Mouse (Mus musculus) kidney, adult 2 months (tissue): ENCODE data around the gene Ranbp10. TPM values are rescaled to one million over a fixed set of nuclear protein-coding genes. Genes with fewer than 3 reads are reported as not detected.
A peak's percentile ranks its signal among the peaks of the same experiment; 100 is the strongest.

Experiments used
- DNase-seq: peaks from one replicate; pipeline ENCODE4 v3.0.0; 2021
- H3K27ac ChIP-seq: fragments of 200-500 bp; 2 replicates; pipeline ENCODE4 v1.5.1; 2012; ENCODE audit warnings: low read depth, low read length, control low read depth, inconsistent platforms; ENCODE audit not compliant: insufficient read depth
- H3K27me3 ChIP-seq: fragments of 200-500 bp; replicated peaks from 2 replicates; pipeline ENCODE4 v1.6.1; 2012; ENCODE audit warnings: mild to moderate bottlenecking, moderate library complexity, low read length, inconsistent platforms; ENCODE audit not compliant: control insufficient read depth, insufficient read depth
- H3K36me3 ChIP-seq: fragments of 200-500 bp; 2 replicates; pipeline ENCODE4 v1.6.1; 2012; ENCODE audit warnings: mild to moderate bottlenecking, moderate library complexity, low read length, inconsistent platforms; ENCODE audit not compliant: control insufficient read depth, insufficient read depth
- H3K4me1 ChIP-seq: fragments of 200-500 bp; 2 replicates; pipeline ENCODE4 v1.6.1; 2011; ENCODE audit warnings: low read length; ENCODE audit not compliant: control insufficient read depth, insufficient read depth
- H3K4me3 ChIP-seq: fragments of 200-500 bp; 2 replicates; pipeline ENCODE4 v1.5.1; 2011; ENCODE audit warnings: mild to moderate bottlenecking, low read depth, low read length, control low read depth; ENCODE audit not compliant: insufficient read depth
- CTCF ChIP-seq: fragments of 200-500 bp; conservative IDR thresholded peaks from 2 replicates; pipeline ENCODE4 v1.5.1; 2011; ENCODE audit warnings: low read depth, mild to moderate bottlenecking, control low read depth, low read length, moderate library complexity, mixed read lengths; ENCODE audit not compliant: insufficient read depth, insufficient read length
- POLR2A ChIP-seq: fragments of 200-500 bp; IDR thresholded peaks from one replicate; pipeline ENCODE4 v1.6.1; 2011; ENCODE audit warnings: low read depth, low read length, control low read depth
- WGBS: fragments of 180-500 bp; shearing (Covaris S2); methylation state at CpG from one replicate; pipeline ENCODE4 v1.1.7; 2018; 5-methylcytosine and 5-hydroxymethylcytosine counted together
- polyA plus RNA-seq: library from polyadenylated mRNA; depleted of rRNA; stranded (reverse); fragments of >200 nt; gene quantifications from 2 replicates; pipeline ENCODE4 v1.2.3, GENCODE M21; 2012; rRNA removed

Ranbp10 gene
- polyA plus RNA-seq, 1 experiment = 22.1 TPM

DNA sequence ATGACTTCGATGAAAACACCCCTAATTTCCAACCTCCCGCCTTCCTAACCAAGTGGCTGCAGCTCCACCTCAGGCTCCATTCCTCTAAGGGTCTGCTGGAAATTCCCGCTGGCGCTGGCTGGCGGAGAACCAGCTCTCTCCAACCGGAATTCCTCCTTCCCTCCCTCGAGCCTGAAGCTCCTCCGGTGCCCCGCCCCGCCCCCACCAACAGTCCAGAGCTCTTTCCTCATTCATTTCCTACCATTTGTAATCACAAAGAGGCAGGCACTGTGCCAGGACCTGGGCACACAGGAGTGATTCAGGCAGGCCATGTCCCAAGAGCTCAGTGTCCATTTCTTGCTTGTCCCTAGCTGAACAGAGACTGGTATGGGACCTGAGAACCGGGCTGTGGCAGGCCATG, 76.5 kb downstream of the Ranbp10 start:
- TF ChIP-seq POLR2A = no peak
- TF ChIP-seq CTCF = no peak
- H3K27me3 ChIP-seq = no peaks in the 10 kb centered on the region
- DNase-seq = peak; percentile 89
- no peak overlapping the region for H3K4me3 ChIP-seq
- peaks cover 16% of the 10 kb centered on the region for H3K4me1 ChIP-seq
- no peaks in the 10 kb centered on the region for H3K36me3 ChIP-seq
- 14% methylated on average over 11 of the region's 11 CpGs for WGBS
- H3K27ac ChIP-seq = peak overlapping the region; percentile 61

DNA sequence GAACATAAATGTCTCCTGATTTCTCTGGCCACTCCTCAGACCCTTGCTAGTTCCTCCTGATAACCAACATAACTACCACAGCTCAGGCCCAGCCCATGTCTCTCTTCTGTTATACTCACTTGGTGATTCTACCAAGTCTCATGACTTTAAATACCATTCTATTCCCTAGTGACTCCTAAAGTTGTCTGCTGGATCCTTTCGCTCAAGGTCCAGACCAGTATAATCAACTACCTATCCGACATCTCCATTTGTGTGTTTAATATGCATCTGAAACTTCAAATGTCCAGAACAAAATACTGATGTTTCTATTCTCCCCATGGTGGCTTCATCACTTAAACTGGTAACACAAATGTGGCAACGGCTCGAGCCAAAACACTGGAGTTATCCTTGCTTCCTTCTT, 83.8 kb downstream of the Ranbp10 start:
- Histone ChIP-seq H3K27me3 (no peaks in the 10 kb centered on the region), H3K4me1 (peaks cover 11% of the 10 kb centered on the region), H3K36me3 (no peaks in the 10 kb centered on the region), H3K27ac (peak overlapping the region; percentile 64), H3K4me3 (no peak overlapping the region)
- 66% methylated on average over 4 of the region's 4 CpGs for WGBS
- peak; percentile 33 for DNase-seq
- TF ChIP-seq POLR2A (no peak), CTCF (no peak)

DNA sequence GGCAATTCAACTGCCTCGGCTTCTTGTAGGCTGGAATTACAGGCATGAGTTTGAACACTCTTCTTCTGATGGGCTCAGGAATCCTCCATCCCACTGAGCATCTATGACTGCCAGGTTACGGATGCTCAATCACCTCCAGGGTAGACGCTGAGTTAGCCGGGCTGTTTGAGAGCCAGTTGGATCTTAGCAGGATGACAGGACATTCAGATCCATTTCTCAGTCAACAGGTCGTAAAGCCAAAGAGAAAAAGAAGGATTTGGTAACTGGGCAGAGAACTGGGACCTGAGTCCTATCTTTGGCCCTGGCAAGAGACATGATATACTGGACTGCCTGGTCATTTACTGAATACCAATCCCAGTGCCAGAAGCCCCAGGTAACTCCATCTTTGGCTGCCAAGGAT, 87.9 kb downstream of the Ranbp10 start:
- no peak for DNase-seq
- Histone ChIP-seq H3K36me3 (no peaks in the 10 kb centered on the region), H3K4me1 (no peaks in the 10 kb centered on the region; the same call in 1 of the 2 replicates), H3K27ac (no peak overlapping the region), H3K27me3 (no peaks in the 10 kb centered on the region), H3K4me3 (no peak overlapping the region)
- 80% methylated on average over 5 of the region's 5 CpGs for WGBS
- no peak for TF ChIP-seq POLR2A

DNA sequence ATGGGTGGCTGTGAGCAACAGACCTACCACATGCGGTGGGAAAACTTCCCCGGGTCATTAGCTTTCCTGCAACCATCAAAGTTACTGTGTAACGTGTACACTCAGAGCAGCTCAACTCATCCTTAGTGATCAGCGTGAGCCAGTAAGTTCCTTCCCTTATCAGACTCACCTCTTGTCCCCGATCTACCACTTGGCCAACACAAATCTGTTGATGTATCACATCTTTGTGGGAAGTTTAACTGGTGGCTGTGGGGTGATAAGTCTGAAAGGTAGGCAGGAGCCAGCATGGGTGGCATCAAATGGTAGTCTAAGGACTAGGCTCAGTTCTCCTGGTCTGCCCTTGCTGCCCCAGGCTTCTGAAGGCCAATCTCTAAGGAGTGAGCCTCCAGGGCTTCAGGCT, 95.0 kb downstream of the Ranbp10 start:
- DNase-seq = no peak
- no peak overlapping the region for H3K4me3 ChIP-seq
- H3K27ac ChIP-seq = no peak overlapping the region
- no peaks in the 10 kb centered on the region for H3K27me3 ChIP-seq
- H3K4me1 ChIP-seq = no peaks in the 10 kb centered on the region
- no peaks in the 10 kb centered on the region for H3K36me3 ChIP-seq
- 56% methylated on average over 5 of the region's 5 CpGs for WGBS
- no peak for TF ChIP-seq POLR2A
- TF ChIP-seq CTCF = no peak

DNA sequence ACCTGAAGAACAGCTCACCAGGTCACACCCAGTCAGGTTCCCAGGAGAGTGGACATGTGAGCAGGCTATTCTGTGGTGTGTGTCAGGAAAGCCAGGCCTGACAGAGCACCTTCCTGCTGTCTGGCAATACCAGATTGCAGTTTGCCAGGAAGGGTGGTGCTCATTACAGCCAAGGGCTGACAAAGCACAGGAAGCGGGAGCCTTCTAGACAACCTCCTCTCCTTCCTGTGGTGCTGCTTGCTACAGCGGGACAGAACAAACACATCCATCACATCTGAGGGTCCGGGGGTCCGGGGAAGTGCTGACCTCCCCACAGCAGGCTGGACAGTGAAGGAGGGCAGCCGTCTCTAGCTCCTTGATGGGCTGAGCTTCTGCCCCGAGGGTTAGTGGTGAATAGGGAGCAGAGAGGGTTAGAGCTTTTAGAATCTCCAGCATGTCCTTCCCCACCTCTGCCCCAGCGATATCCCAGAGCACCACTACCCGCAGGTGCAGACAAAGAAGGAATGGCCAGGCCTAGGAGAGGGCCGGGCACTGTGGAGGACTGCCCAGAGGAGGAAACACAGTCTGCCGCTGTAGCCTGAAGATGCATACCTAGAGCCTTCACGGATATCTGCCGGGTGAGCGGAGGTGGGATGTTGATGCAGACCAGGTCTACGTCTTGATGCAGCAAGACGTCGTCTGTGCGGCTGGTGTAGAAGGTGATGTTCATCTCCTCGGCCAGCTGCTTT, 99.6 kb downstream of the Ranbp10 start:
- peak overlapping the region; percentile 15; the same call in 1 of the 2 replicates for H3K4me3 ChIP-seq
- TF ChIP-seq POLR2A (no peak), CTCF (no peak)
- peak; percentile 90 for DNase-seq
- H3K36me3 ChIP-seq = no peaks in the 10 kb centered on the region
- H3K27ac ChIP-seq = peak overlapping the region; percentile 63
- no peaks in the 10 kb centered on the region for H3K27me3 ChIP-seq
- 0 out of 2 replicates have a peak, but pooled peaks cover 5% of the 10 kb centered on the region for H3K4me1 ChIP-seq
- WGBS = 68% methylated on average over 18 of the region's 18 CpGs

DNA sequence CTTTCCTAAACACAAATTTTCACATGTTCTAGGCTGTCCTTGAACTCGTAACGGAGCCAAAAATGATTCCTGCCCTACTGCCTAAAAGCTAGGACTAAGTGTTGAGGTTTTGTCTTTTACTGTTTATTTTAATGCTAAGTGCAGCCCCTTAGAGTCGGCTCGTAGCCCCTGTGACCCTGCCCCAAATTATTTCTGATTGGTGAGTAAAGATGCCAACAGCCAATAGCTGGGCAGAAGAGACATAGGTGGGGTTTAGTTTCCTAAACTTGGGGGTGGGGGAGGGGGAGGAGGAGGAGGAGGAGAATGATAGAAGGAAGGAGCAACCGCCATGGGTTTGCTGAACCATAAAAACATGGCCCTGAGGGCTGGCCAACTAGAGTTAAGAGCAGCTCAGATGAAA, 101.4 kb downstream of the Ranbp10 start:
- no peak for DNase-seq
- 0 out of 2 replicates have a peak, but pooled peaks cover 5% of the 10 kb centered on the region for H3K4me1 ChIP-seq
- no peak overlapping the region for H3K27ac ChIP-seq
- H3K36me3 ChIP-seq = no peaks in the 10 kb centered on the region
- no peak overlapping the region for H3K4me3 ChIP-seq
- no peaks in the 10 kb centered on the region for H3K27me3 ChIP-seq
- 89% methylated on average over 5 of the region's 5 CpGs for WGBS
- TF ChIP-seq POLR2A = no peak
- no peak for TF ChIP-seq CTCF

DNA sequence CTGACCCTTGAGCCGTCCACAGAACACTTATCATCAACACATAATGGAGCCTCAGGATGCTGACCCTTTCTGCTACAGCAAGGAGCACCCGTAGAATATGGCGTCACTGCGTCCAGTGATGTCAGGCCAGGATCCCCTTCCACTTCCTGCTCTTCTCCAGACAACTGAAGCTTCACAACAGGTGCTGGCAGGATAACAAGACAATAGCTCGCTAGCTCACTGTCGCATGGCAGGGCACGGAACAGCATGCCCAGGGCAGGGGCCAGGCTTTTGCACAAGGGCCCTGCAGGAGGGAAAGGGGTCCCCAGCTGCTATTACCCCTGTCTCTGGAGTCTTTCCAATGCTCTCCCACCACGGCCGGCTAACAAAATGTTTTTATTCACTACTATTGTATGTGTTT, 104.3 kb downstream of the Ranbp10 start:
- no peak for DNase-seq
- Histone ChIP-seq H3K27me3 (no peaks in the 10 kb centered on the region), H3K36me3 (no peaks in the 10 kb centered on the region), H3K4me3 (no peak overlapping the region), H3K27ac (no peak overlapping the region), H3K4me1 (0 out of 2 replicates have a peak, but pooled peaks cover 5% of the 10 kb centered on the region)
- TF ChIP-seq POLR2A = no peak
- TF ChIP-seq CTCF = no peak
- WGBS = 94% methylated on average over 9 of the region's 9 CpGs

DNA sequence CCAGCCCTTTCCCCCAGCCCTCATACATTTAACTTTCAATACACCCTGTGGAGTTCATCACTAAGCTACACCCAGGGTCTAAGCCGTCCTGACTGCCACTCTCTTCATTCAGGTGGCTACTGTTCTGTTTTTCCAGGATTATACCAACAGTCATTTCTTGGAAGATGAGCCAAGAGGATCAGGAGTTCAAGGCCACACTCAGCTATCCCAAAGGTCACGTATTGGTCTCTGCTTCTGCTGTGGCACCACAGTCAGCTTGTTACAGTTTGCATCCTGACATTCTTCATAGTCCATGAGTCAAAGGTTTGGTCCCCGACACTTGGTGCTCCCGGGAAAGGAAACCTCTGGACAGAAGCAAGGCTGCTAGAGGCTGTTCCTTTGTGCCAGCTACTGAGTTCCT, 107.5 kb downstream of the Ranbp10 start:
- WGBS = 73% methylated on average over 4 of the region's 4 CpGs

More for the DNA sequence above, 107.5 kb downstream of the Ranbp10 start:
- H3K27ac ChIP-seq = no peak overlapping the region
- no peak for DNase-seq
- H3K36me3 ChIP-seq = no peaks in the 10 kb centered on the region
- H3K4me1 ChIP-seq = no peaks in the 10 kb centered on the region
- TF ChIP-seq POLR2A = no peak
- no peak for TF ChIP-seq CTCF
- no peak overlapping the region for H3K4me3 ChIP-seq
- H3K27me3 ChIP-seq = no peaks in the 10 kb centered on the region

Other genes with a start within 250 kb of the Ranbp10 start
- gene Ripor1, start 222.1 kb downstream of the Ranbp10 start, polyA plus RNA-seq = 50.6 and 54.8 TPM in 2 replicates
- 13.3 and 16.7 TPM in 2 replicates for gene Ctcf, start 190.8 kb downstream of the Ranbp10 start, polyA plus RNA-seq
- 0.13 and 0.31 TPM in 2 replicates for gene Agrp, start 190.0 kb downstream of the Ranbp10 start, polyA plus RNA-seq
- 0.88 and 2.7 TPM in 2 replicates for gene Carmil2, start 141.1 kb downstream of the Ranbp10 start, polyA plus RNA-seq
- gene Acd, start 126.2 kb downstream of the Ranbp10 start, polyA plus RNA-seq = 39.9 and 44.4 TPM in 2 replicates
- gene Pard6a, start 126.2 kb downstream of the Ranbp10 start, polyA plus RNA-seq = 18.7 and 20.8 TPM in 2 replicates
- 0.10 and 0.19 TPM in 2 replicates for gene 4933405L10Rik, start 119.7 kb downstream of the Ranbp10 start, polyA plus RNA-seq
- 6.8 and 7.6 TPM in 2 replicates for gene Enkd1, start 119.1 kb downstream of the Ranbp10 start, polyA plus RNA-seq
- gene Gfod2, start 68.7 kb downstream of the Ranbp10 start, polyA plus RNA-seq = 7.5 and 7.8 TPM in 2 replicates
- 0.05 TPM in 1 of 2 replicates, not detected in the other for gene Tsnaxip1, start 381 bp upstream of the Ranbp10 start, polyA plus RNA-seq
- gene Cenpt, start 25.9 kb upstream of the Ranbp10 start, polyA plus RNA-seq = 6.7 and 7.3 TPM in 2 replicates
- gene Thap11, start 27.8 kb upstream of the Ranbp10 start, polyA plus RNA-seq = 41.5 and 45.3 TPM in 2 replicates
- 34.5 and 61.6 TPM in 2 replicates for gene Nutf2, start 33.2 kb upstream of the Ranbp10 start, polyA plus RNA-seq
- 38.5 and 47.9 TPM in 2 replicates for gene Edc4, start 53.5 kb upstream of the Ranbp10 start, polyA plus RNA-seq
- 0.77 and 1.1 TPM in 2 replicates for gene Nrn1l, start 66.2 kb upstream of the Ranbp10 start, polyA plus RNA-seq
- gene Pskh1, start 73.1 kb upstream of the Ranbp10 start, polyA plus RNA-seq = 44.9 and 51.0 TPM in 2 replicates
- 1.0 and 1.5 TPM in 2 replicates for gene Ctrl, start 106.5 kb upstream of the Ranbp10 start, polyA plus RNA-seq
- gene Psmb10, start 111.1 kb upstream of the Ranbp10 start, polyA plus RNA-seq = 71.2 and 88.0 TPM in 2 replicates
- gene Lcat, start 116.0 kb upstream of the Ranbp10 start, polyA plus RNA-seq = 2.2 and 2.4 TPM in 2 replicates
- 30.9 and 33.5 TPM in 2 replicates for gene Slc12a4, start 138.7 kb upstream of the Ranbp10 start, polyA plus RNA-seq
- gene Dpep3, start 152.1 kb upstream of the Ranbp10 start, polyA plus RNA-seq = 0.05 and 0.10 TPM in 2 replicates
- gene Dus2, start 164.0 kb upstream of the Ranbp10 start, polyA plus RNA-seq = 10.2 and 11.6 TPM in 2 replicates
- gene Dpep2nb, start 178.6 kb upstream of the Ranbp10 start, polyA plus RNA-seq = 0.06 TPM in 1 of 2 replicates, not detected in the other
- 8.0 and 8.4 TPM in 2 replicates for gene Ddx28, start 184.5 kb upstream of the Ranbp10 start, polyA plus RNA-seq
- 18.6 and 19.5 TPM in 2 replicates for gene Nfatc3, start 231.5 kb upstream of the Ranbp10 start, polyA plus RNA-seq